Mouse (Mus musculus) WW6 (cell line): Measurements from ENCODE around the gene Zdhhc3.

ENCODE experiments used
- DNase-seq: peaks from one replicate; pipeline ENCODE4 v3.0.0-alpha.2; 2013; ENCODE audit warnings: low read depth, low spot score

The Zdhhc3 gene

GRCm38 (mm10) chr9:123112805-123113521, at the start of gene Zdhhc3, which contains the start of gene Exosc7:
TSS of gene Zdhhc3 (minus strand) at chr9:123113205.
TSS of gene Exosc7 (plus strand) at chr9:123113215.
- DNase-seq = peak; percentile 69

DNA sequence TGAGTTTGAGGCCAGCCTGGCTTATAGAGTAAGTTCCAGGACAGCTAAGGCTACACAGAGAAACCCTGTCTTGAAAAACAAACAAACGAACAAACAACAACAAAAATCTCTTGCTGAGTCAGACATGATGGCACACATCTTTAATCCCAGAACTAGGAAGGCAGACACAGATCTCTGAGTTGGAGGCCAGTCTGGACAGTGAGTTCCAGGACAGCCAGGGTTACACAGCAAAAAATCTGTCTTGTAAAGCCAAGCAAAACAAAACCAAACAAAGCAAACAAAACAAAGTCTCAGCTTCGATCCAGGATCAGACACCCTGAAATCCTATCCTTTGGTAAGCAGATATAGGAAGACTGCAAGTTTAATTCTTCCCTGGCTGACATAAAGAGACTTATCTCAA, 48.8 kb upstream of the Zdhhc3 start:
- DNase-seq = no peak

- DNase-seq = peak; percentile 26
Observed at GRCm38 (mm10) chr9:123159330-123159729, 46.3 kb upstream of the Zdhhc3 start.

DNA sequence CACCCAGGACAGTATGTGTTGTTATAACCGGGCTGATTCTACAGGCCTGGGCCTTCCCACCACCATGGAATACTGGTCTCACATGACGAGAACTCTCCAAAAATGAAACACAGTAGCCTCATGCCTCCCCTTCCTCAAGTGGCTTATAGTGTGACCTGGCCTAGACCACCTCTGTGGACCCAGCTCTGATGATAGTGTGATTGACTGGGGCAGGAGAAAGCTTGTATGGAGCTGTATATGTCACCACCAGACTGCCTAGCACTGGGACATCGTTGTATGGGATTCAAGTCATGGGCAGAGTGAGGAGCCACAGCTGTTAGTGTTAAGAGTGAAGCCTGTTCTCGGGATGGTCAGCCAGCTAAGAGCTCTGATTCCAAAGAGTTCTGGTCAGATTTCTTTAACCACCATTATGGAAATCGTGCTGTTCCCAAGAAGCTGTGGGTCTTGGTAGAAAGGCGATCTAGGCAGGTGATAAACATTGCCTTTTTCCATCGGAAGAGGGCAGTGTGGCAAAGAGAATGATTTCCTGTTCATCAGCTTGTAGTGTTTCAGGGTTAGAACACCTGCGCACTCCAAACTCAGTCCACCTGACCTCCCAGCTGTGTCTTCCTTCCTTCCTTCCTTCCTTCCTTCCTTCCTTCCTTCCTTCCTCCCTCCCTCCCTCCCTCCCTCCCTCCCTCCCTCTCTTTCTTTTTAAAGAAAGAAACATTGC, 45.3 kb upstream of the Zdhhc3 start:
- DNase-seq = peak; percentile 36

DNA sequence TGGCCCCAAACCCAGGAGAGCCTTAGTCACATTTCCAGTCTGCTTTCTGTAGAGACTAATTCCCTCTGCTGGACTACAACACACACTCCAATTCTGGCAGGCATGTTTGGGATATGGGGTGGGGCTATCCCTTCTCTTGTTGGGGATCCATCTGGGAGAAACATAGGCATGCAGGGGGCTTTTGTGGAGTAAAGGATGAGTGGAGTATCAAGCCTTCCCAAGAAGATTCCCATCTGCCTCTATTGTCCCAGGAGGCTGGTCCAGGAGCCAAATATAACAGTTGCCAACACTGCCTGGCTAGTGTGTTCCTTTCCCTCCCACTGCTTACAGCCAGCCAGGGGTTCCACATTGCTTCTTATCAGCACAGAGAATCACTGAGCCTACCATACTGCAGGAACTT, 44.7 kb upstream of the Zdhhc3 start:
- DNase-seq = no peak

DNA sequence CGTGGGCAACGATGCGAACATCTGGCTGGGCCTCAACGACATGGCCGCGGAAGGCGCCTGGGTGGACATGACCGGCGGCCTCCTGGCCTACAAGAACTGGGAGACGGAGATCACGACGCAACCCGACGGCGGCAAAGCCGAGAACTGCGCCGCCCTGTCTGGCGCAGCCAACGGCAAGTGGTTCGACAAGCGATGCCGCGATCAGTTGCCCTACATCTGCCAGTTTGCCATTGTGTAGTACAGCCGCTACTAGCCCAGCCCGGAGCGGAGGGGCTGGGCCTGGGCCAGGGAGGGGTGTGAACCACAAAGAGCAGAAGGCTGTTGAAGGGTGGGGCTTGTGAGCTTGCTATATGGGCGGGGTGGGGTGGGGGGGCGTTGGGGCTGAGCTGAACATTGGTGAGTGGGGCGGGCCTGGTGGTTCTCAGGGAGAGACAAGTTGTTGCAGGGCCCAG, 43.9 kb upstream of the Zdhhc3 start:
- peak; percentile 28 for DNase-seq

DNA sequence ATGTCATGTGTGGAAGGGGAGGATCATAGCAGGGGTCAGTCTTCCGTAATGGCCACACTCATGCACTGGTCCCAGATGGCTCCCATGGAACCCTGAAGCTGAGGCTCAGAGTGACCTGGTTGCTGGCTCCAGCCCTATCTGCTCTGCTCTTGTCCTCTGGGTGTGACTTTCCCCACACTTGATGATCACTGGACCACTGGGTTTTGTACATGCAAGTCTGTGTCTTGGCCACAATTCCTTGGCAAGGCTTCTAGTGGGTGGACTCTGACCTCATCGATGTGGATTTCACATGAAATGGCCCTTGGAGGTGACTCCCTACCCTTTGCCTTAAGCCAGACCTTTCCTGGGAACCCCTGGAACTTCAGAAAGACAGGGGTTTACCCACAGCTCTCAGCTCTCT, 40.1 kb upstream of the Zdhhc3 start:
- DNase-seq = no peak

DNA sequence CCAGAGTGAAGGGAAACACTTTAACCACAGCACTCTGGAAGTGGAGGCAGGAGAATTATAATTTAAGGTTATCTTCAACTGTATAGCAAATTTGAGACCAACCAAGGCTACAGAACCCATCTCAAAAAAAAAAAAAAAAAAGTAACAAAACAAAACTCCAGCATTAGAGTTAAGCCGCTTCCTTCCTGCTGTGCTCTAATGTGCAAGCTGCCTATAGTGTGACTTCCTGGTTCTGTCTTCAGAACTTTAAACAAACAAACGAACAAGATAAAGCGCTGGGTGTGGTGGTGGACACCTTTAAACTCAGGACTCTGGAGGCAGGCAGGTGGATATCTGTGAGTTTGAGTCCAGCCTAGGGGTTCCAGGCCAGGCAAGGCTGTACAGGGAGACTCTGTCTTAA, 39.0 kb upstream of the Zdhhc3 start:
- DNase-seq = no peak

DNA sequence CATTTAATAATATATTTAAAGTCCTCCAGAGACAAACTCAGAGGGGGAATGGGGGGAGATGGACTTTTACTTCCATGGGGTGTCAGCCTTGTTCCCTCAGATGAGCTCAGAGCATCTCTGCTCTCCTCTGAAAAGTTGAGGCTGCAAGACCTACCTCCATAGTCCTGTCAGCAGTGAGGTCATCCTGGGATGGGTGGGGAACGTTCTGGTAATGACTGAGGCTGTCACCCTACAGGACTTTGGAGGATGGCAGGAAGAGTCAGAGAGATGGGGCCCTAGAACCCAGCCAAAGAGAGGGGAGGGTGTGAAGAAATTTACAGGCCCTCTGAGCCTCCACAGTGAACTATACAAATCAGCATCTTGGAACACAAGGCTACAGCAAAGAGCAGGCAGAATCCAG, 38.6 kb upstream of the Zdhhc3 start:
- DNase-seq = no peak

GRCm38 (mm10) chr9:123150241-123151020, 37.4 kb upstream of the Zdhhc3 start, which contains the start of gene Clec3b:
TSS of gene Clec3b (plus strand) at chr9:123150946.
- DNase-seq = no peak

DNA sequence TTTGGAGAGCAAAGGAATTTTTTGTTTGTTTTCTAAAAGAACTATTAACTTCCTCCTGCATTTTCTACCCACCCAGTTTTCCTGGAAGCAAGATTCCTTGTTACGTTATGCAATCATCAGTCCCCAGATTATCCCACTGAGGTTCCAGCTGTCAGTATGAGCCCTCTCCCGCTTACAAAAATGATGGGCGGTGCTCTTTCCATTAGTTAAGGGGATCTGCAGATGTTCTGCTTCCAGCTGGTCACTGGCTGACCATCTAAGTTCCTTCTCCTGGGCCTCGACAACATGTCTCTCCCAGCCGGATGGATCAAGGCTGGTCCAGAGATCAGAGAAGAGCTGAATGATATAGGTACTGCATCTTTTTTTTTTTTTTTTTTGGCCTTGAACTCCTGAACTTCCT, 35.4 kb upstream of the Zdhhc3 start:
- no peak for DNase-seq

DNA sequence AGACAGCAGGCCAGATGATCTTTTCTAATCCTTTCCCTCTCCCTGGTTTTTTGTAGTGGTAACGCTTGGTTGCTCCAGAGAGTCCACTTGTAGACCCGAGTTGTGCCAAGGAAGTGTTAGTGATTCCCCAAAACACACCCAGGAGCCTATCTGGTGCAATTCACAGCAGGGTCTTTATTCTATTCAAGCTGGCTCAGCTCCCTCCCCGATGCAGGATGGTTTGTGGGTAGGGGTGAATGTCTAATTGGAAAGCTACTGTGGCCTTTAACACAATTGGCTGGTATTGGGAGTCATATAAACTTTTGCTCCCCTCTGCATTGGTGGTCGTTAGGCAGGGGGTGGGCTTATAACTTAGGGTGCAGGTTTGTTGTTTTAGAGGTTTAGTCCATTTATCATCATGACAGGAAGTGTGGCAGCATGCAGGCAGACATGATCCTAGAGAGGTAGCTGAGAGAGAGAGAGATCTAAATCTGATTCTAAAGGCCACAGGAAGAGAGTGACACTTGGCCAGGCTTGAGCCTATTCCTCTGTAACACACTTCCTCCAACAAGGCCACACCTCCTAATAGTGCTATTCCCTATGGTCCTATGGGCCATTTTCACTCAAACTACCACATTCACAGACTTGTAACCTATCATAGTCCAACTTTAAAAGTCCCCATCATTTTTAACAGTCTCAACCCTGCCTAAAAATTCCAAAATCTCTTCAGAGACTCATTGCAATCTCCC, 27.0 kb upstream of the Zdhhc3 start:
- DNase-seq = no peak

GRCm38 (mm10) chr9:123138891-123139474, 26.0 kb upstream of the Zdhhc3 start:
- DNase-seq = no peak

- no peak for DNase-seq
Observed at GRCm38 (mm10) chr9:123136953-123137682, 24.1 kb upstream of the Zdhhc3 start.

GRCm38 (mm10) chr9:123132994-123133393, 20.0 kb upstream of the Zdhhc3 start:
- no peak for DNase-seq

- DNase-seq = no peak
Observed at GRCm38 (mm10) chr9:123127663-123128062, 14.7 kb upstream of the Zdhhc3 start.

DNA sequence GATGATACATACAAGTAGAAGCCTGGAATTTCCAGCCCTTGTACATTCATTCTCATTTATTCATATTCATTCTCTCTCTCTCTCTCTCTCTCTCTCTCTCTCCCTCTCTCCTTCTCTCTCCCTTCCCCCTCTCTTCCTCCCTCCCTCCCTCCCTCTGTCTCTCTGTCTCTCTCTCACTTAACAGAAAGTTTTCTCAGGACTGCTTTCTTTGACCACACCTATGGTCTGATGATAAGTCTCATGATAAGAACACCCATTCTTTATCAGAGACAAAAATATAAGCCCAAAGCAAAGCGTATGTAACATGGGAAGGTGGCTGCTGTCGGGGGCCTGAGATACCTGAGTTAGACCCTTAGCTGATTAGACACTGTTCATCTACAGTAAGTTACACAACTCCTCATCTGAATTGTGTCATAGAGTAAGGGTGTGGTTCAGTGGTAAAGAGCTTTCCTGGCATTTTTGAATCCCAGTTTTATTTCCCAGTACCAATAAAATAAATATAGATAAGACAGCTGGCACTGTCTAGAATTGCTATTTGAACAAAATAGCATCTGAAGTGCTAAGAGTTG, 11.5 kb upstream of the Zdhhc3 start:
- no peak for DNase-seq

- no peak for DNase-seq
Observed at GRCm38 (mm10) chr9:123123571-123124412, 10.8 kb upstream of the Zdhhc3 start.

DNA sequence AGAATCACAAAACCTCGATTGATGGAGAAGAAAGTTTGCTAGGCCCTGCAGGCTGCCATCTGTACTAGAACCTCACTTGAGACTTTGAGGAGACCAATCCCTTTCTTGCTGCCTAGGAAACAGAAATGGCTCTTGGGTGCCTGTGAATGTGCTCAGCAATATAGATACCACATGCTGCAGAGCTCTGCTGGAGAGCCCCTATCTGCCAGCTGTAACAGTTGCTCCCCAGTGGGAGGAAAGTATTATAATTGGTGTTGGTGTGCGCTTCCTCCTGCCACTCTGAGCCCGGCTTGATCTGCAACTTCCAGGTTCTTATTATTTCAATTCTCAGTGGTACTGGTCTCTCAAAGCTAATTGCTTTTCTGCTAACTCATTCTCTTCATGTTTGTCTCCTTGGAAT, 10.0 kb upstream of the Zdhhc3 start:
- no peak for DNase-seq
